27 mouse cellular contexts compared by ENCODE assay signal in the genomic region with DNA sequence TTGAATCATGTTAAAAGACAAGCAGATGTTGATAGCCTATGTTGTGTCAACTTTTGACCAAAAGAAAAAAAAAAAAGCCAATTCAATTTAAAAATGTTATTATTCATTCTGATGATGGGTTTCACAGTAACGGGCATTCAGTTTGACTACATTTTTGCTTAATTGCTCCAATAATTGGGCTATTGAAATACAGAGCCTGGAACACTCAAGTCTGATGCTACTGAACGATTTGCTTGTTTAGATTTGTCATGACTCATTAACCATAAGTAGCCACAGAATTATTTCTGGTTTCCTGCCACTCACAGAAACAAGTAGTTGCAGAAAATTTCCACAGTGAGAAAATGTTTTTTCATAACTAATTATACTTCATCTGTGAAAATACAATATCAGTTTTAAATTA.
"Had no signal": no experiment of that assay in that cellular context is flagged by ENCODE, and none has a peak within 500 bp of the region (broad histone marks: within the 10 kb centered on the region; RNA-seq: fewer than 3 reads in every experiment).

No protein-coding gene starts in this region.

- H3K9me3 ChIP-seq: heart, embryonic 10.5 days; heart, embryonic 13.5 days; heart, embryonic 15.5 days; hindbrain, embryonic 13.5 days; hindbrain, embryonic 15.5 days; kidney, embryonic 15.5 days; limb, embryonic 10.5 days; limb, embryonic 12.5 days; liver, embryonic 13.5 days had no signal

- H3K4me1 ChIP-seq: heart, embryonic 10.5 days; heart, embryonic 13.5 days; heart, embryonic 15.5 days; hindbrain, embryonic 13.5 days; hindbrain, embryonic 15.5 days; kidney, embryonic 15.5 days; limb, embryonic 10.5 days; limb, embryonic 12.5 days; liver, embryonic 13.5 days had no signal

- DNase-seq: gastrocnemius, adult 2 months; gastrocnemius, postnatal 10 days; gastrocnemius, postnatal 25 days; heart, adult 18-20 months; heart, postnatal 14 days; heart, postnatal 36 days; kidney, adult 11 months; kidney, adult 2 months; kidney, adult 9 months; kidney, postnatal 14 days; kidney, postnatal 36 days; layer of hippocampus, adult 9-11 months; layer of hippocampus, postnatal 36 days; liver; liver, embryonic 13.5 days had no signal

- H3K36me3 ChIP-seq: heart, embryonic 10.5 days; heart, embryonic 13.5 days; heart, embryonic 15.5 days; hindbrain, embryonic 13.5 days; hindbrain, embryonic 15.5 days; kidney, embryonic 15.5 days; limb, embryonic 10.5 days; limb, embryonic 12.5 days; liver, embryonic 13.5 days had no signal

- H3K9ac ChIP-seq: heart, embryonic 13.5 days; heart, embryonic 15.5 days; hindbrain, embryonic 13.5 days; hindbrain, embryonic 15.5 days; kidney, embryonic 15.5 days; limb, embryonic 12.5 days; liver, embryonic 13.5 days had no signal

- H3K4me3 ChIP-seq: gastrocnemius, adult 2 months; heart, embryonic 10.5 days; heart, embryonic 13.5 days; heart, embryonic 15.5 days; hindbrain, embryonic 13.5 days; hindbrain, embryonic 15.5 days; kidney, embryonic 15.5 days; limb, embryonic 10.5 days; limb, embryonic 12.5 days; liver, embryonic 13.5 days had no signal

- H3K27ac ChIP-seq: gastrocnemius, adult 2 months; heart, embryonic 10.5 days; heart, embryonic 13.5 days; heart, embryonic 15.5 days; hindbrain, embryonic 13.5 days; hindbrain, embryonic 15.5 days; hindbrain, postnatal 0 days; kidney, embryonic 15.5 days; kidney, postnatal 0 days; limb, embryonic 10.5 days; limb, embryonic 12.5 days; liver, embryonic 13.5 days had no signal

- H3K27me3 ChIP-seq: heart, embryonic 13.5 days; heart, embryonic 15.5 days; hindbrain, embryonic 13.5 days; hindbrain, embryonic 15.5 days; kidney, embryonic 15.5 days; limb, embryonic 12.5 days; liver, embryonic 13.5 days had no signal

- H3K4me2 ChIP-seq: heart, embryonic 13.5 days; heart, embryonic 15.5 days; hindbrain, embryonic 13.5 days; hindbrain, embryonic 15.5 days; kidney, embryonic 15.5 days; limb, embryonic 12.5 days; liver, embryonic 11.5 days; liver, embryonic 13.5 days had no signal

- ATAC-seq: hindbrain, postnatal 0 days; intestine, embryonic 16.5 days had no signal
